Mouse (Mus musculus) forebrain, embryonic 15.5 days (tissue): Measurements from ENCODE around the gene Clk2. TPM values are rescaled to one million over a fixed set of nuclear protein-coding genes. Genes with fewer than 3 reads are reported as not detected.

Experiments
- ATAC-seq: fragments of 200-750 bp; cut with Nextera tagmentation; replicated peaks from 2 replicates; pipeline ENCODE4 v1.8.0; 2017; ENCODE audit warnings: mild to moderate bottlenecking, moderate TSS enrichment, moderate library complexity
- H3K27ac ChIP-seq: fragments of 300-500 bp; sonication (generic); replicated peaks from 2 replicates; pipeline ENCODE4 v1.5.1; 2015; ENCODE audit warnings: mild to moderate bottlenecking, inconsistent platforms
- H3K27me3 ChIP-seq: fragments of 300-500 bp; sonication (generic); 2 replicates; pipeline ENCODE4 v1.6.1; 2015; ENCODE audit warnings: inconsistent platforms
- H3K36me3 ChIP-seq: fragments of 300-500 bp; sonication (generic); 2 replicates; pipeline ENCODE4 v1.6.1; 2015; ENCODE audit warnings: mild to moderate bottlenecking, inconsistent platforms
- H3K4me1 ChIP-seq: fragments of 300-500 bp; sonication (generic); 2 replicates; pipeline ENCODE4 v1.6.1; 2015; ENCODE audit warnings: inconsistent platforms
- H3K4me2 ChIP-seq: fragments of 300-500 bp; sonication (generic); replicated peaks from 2 replicates; pipeline ENCODE4 v1.6.1; 2015; ENCODE audit warnings: mild to moderate bottlenecking, inconsistent platforms
- H3K4me3 ChIP-seq: fragments of 300-500 bp; sonication (generic); 2 replicates; pipeline ENCODE4 v1.5.1; 2015; ENCODE audit warnings: mild to moderate bottlenecking, inconsistent platforms
- H3K9ac ChIP-seq: fragments of 300-500 bp; sonication (generic); replicated peaks from 2 replicates; pipeline ENCODE4 v1.6.1; 2015; ENCODE audit warnings: mild to moderate bottlenecking, inconsistent platforms
- H3K9me3 ChIP-seq: fragments of 300-500 bp; sonication (generic); 2 replicates; pipeline ENCODE4 v1.6.1; 2016; ENCODE audit warnings: inconsistent platforms
- WGBS: fragments of 180-500 bp; shearing (Covaris S2); methylation state at CpG from one replicate; pipeline ENCODE4 v1.1.7; 2015; ENCODE audit warnings: mixed read lengths; 5-methylcytosine and 5-hydroxymethylcytosine counted together
- polyA plus RNA-seq: library from polyadenylated mRNA; unstranded; fragments of >200 nt; fragmentation: Nextera tagmentation; extraction: Ambion mirVana; gene quantifications from 2 replicates; pipeline ENCODE4 v1.2.1, GENCODE M21; 2015

Gene Clk2
- polyA plus RNA-seq, result 26.5 and 26.9 TPM in 2 replicates

DNA sequence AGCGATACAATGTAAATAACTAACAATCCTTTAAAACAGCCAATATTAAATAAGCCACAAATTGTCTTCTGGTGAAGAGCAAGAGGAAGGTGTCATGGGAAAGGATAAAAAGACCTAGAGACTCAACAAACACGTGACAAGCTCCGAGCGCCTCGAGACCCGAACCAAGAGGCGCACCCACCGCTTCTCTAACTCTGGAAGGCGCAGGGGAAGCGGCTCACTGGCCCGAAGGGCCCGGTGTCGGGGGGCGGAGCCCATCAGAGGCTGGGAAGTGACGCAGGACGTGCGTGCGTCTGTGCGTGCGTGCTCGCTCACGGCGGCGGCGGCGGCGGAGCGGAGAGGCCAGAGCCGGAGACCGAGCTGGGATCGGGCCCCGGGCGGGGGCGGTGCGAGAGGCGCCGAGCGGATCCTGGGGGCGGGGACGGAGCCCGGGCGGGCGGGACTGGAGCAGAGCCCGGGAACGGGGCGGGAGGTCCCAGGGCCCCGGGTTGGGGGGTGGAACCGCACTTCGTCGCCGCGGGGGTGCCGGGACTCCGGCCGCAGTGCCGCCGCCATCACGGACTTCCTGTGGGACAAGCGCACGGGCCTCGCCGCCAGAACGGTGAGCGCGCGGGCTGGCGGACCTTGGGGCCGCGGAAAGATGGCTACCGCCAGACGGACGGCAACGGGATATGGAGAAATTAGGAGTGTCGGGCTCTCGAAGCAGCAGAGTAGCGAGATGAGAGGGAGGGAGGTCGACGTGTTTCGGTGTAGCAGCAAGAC lies at the start of gene Clk2:
Gene Clk2, plus strand, starts transcription at position 290 of the 762 bp plus-strand sequence.
- peak; percentile 97 for ATAC-seq
- H3K27ac ChIP-seq, result peak within 1 kb of the TSS; percentile 94
- no peaks in the 10 kb centered on the region for H3K27me3 ChIP-seq
- WGBS, result under 1% methylated on average over 69 of the region's 79 CpGs
- H3K4me3 ChIP-seq, result peak within 1 kb of the TSS; percentile 84
- H3K36me3 ChIP-seq, result peaks cover 26% of the 10 kb centered on the region
- peaks cover 31% of the 10 kb centered on the region for H3K4me1 ChIP-seq
- H3K9ac ChIP-seq, result peak within 1 kb of the TSS; percentile 96
- peak within 1 kb of the TSS; percentile 66 for H3K4me2 ChIP-seq
- no peaks in the 10 kb centered on the region for H3K9me3 ChIP-seq

DNA sequence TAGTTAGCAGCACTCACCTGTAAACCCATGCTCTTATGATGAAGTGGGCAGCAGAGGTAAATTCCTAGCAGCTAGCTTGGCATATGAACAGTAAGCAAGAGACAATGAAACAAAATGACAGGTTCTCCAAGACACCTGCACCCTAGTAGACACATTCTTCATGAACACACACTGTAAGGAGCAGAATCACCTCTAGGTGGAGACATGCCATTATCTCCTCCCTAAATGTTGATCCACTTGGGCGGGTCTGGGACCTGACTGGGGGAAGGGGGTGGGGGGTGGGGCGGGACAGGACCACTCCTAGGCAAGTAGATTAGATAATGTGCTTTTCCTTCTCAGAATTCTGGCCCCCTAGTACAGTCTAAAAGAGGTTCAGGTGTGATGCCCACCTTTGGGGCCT lies 49.1 kb upstream of the Clk2 start:
- no peaks in the 10 kb centered on the region for H3K36me3 ChIP-seq
- H3K4me2 ChIP-seq, result no peak overlapping the region
- no peak overlapping the region for H3K27ac ChIP-seq
- H3K4me1 ChIP-seq, result no peaks in the 10 kb centered on the region
- no peak overlapping the region for H3K4me3 ChIP-seq
- 8% methylated on average over 2 of the region's 2 CpGs for WGBS
- no peaks in the 10 kb centered on the region for H3K27me3 ChIP-seq
- no peak overlapping the region for H3K9ac ChIP-seq
- no peak for ATAC-seq
- no peaks in the 10 kb centered on the region for H3K9me3 ChIP-seq

DNA sequence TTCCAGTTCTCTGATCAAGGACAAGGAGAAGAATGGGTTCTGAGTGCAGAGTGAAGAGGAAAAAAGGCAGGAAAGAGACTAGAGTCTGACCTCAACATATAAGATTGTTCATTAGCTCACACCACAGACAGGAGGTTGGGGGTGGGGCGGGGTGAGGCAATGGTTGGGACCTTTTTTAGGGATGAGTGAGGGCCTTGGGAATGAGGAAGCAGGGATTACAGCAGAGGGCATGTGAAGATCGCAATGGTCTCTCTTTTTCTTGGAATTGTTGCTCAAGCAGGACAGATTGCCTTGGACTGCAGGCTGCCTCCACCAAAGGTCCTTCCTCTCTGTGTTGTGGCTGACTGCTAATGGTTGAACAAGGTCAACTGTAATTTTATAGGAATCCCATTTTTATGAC lies 41.3 kb upstream of the Clk2 start:
- no peaks in the 10 kb centered on the region for H3K9me3 ChIP-seq
- H3K27ac ChIP-seq, result no peak overlapping the region
- H3K27me3 ChIP-seq, result no peaks in the 10 kb centered on the region
- H3K4me3 ChIP-seq, result no peak overlapping the region
- no peak for ATAC-seq
- H3K9ac ChIP-seq, result no peak overlapping the region
- no peak overlapping the region for H3K4me2 ChIP-seq
- no peaks in the 10 kb centered on the region for H3K4me1 ChIP-seq
- H3K36me3 ChIP-seq, result no peaks in the 10 kb centered on the region
- 89% methylated on average over 2 of the region's 2 CpGs for WGBS

DNA sequence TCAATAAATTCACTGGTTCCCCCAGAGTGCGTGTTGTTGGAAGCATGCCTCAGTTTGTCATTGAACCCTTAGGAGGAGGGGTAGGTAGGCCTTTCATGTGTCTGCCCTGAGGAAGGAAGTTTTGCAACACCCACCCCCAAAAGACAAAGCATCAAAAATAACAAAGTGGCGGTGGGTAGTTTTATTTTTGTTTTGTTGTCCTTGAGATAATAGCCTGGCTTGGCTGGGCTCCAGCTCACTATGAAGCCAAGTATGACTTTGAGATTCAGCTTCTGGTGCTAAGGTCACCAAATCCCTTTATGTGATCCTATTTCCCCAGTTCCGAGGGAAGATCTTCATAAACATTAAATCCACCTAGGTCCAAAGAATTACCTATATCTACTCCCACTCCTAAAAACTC lies 40.4 kb upstream of the Clk2 start:
- no peak overlapping the region for H3K4me2 ChIP-seq
- no peaks in the 10 kb centered on the region for H3K27me3 ChIP-seq
- H3K27ac ChIP-seq, result no peak overlapping the region
- ATAC-seq, result no peak
- H3K4me1 ChIP-seq, result no peaks in the 10 kb centered on the region
- 86% methylated on average over 3 of the region's 3 CpGs for WGBS
- H3K36me3 ChIP-seq, result no peaks in the 10 kb centered on the region
- no peak overlapping the region for H3K4me3 ChIP-seq
- H3K9ac ChIP-seq, result no peak overlapping the region
- no peaks in the 10 kb centered on the region for H3K9me3 ChIP-seq

DNA sequence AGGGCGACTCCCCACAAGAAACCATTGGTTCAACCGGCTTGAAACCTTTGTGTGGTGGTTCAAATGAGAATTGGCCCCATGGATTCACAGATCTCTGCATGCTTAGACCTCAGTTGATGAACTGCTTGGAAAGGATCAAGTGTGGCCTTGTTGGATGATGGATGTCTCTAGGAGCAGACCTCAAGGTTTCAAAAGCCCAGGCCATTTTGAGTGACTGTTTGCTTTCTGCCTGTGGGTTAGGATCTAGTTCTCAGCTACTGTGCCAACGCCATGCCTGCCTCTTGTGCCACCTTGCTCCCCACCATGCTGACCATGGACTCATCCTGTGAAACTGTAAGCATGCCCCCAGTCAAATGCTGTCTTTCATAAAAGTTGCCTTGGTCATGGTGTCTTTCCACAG lies 38.6 kb upstream of the Clk2 start:
- no peak overlapping the region for H3K27ac ChIP-seq
- ATAC-seq, result no peak
- H3K4me2 ChIP-seq, result no peak overlapping the region
- H3K9ac ChIP-seq, result no peak overlapping the region
- H3K27me3 ChIP-seq, result no peaks in the 10 kb centered on the region
- H3K36me3 ChIP-seq, result no peaks in the 10 kb centered on the region
- no peaks in the 10 kb centered on the region for H3K9me3 ChIP-seq
- no peak overlapping the region for H3K4me3 ChIP-seq
- no peaks in the 10 kb centered on the region for H3K4me1 ChIP-seq
- 93% methylated on average over 3 of the region's 3 CpGs for WGBS

DNA sequence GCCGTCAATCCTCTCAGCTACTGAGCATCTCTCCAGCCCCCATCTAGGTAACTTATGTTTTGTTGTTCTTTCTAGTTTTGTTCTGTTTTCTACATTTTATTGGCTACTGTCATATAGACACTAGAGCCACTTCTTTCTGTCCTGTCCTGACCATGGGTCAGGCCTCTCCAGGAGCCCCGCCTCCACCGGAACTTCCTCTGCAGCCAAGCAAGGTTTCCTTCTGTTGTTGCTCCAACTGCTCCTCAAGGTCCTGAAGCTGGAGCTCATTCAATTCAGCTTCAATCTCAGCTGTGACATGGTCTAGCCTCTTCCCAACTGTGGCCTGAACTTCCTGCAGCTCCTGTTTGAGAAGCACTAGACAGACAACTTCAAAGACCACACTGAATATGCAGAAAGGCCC lies 34.7 kb upstream of the Clk2 start:
- no peaks in the 10 kb centered on the region for H3K9me3 ChIP-seq
- peaks cover 6% of the 10 kb centered on the region; the same call in 1 of the 2 replicates for H3K4me1 ChIP-seq
- no peaks in the 10 kb centered on the region for H3K36me3 ChIP-seq
- ATAC-seq, result no peak
- no peak overlapping the region for H3K4me2 ChIP-seq
- H3K27me3 ChIP-seq, result no peaks in the 10 kb centered on the region
- H3K9ac ChIP-seq, result no peak overlapping the region
- 88% methylated on average over 3 of the region's 3 CpGs for WGBS
- no peak overlapping the region for H3K4me3 ChIP-seq
- H3K27ac ChIP-seq, result no peak overlapping the region

DNA sequence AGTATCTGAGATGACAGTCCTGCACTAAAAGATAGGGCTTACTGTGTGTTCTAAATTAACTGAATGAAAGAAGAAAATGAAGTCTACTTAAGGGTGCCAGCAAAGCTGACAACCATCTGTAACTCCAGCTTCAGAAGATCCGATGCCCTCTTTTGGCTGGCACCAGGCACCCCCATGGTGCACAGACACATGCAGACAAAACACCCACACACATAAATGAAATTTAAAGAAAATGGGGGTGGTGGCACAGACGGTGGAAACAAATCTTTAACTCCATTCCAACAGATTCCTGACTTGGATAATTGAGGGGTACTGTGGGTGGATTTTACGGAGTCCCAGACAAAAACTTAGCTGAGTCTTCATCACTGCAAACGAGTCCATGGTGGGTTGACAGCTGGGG lies 32.8 kb upstream of the Clk2 start:
- no peaks in the 10 kb centered on the region for H3K27me3 ChIP-seq
- no peaks in the 10 kb centered on the region for H3K36me3 ChIP-seq
- H3K27ac ChIP-seq, result no peak overlapping the region
- H3K4me1 ChIP-seq, result peaks cover 6% of the 10 kb centered on the region; the same call in 1 of the 2 replicates
- ATAC-seq, result no peak; the same call in 1 of the 2 replicates
- WGBS, result 24% methylated on average over 4 of the region's 4 CpGs
- H3K9me3 ChIP-seq, result no peaks in the 10 kb centered on the region
- no peak overlapping the region for H3K4me3 ChIP-seq
- no peak overlapping the region for H3K9ac ChIP-seq
- H3K4me2 ChIP-seq, result peak overlapping the region; percentile 55

DNA sequence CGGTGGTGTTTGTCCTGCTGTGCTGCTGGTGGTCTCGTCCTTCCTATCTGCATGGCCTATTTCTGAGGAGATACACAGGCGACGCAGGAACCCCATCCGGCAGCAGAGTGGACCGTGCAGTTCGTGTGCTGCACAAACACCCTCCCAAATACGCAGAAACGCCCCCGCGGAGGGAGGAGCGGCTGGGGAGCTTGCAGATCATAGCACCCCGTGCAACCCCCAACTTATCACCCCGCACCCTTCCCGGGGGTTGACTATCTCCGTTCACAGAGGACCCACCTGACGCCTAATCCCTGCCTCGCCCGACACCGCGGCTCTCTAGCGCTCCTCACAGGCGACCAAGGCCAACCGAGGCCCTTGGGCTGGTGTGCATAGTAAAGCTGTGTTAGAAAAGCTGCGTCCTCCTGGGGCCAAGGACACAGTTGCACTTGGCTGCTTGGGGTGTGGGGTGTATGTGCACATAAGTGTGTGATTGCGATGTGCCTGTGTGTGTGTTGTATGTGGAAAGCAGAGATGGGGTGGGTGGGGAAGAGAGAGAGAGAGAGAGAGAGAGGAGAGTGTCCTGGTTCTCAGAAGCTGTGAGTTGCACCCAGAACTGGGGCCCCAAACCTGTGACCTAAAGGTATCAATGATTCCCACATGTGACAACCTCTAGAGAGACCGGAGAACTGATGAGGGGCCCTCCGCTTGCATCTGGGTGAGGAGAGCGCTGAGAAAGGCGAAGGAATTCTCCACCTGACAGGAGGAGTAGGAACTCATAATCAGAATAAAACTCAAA lies 32.1 kb upstream of the Clk2 start:
- H3K9me3 ChIP-seq, result no peaks in the 10 kb centered on the region
- 18% methylated on average over 29 of the region's 30 CpGs for WGBS
- H3K4me1 ChIP-seq, result peaks cover 6% of the 10 kb centered on the region; the same call in 1 of the 2 replicates
- no peak overlapping the region for H3K27ac ChIP-seq
- H3K27me3 ChIP-seq, result no peaks in the 10 kb centered on the region
- peak overlapping the region; percentile 33 for H3K9ac ChIP-seq
- ATAC-seq, result peak; percentile 60; the same call in 1 of the 2 replicates
- H3K4me3 ChIP-seq, result peak overlapping the region; percentile 32
- no peaks in the 10 kb centered on the region for H3K36me3 ChIP-seq
- peak overlapping the region; percentile 55 for H3K4me2 ChIP-seq

DNA sequence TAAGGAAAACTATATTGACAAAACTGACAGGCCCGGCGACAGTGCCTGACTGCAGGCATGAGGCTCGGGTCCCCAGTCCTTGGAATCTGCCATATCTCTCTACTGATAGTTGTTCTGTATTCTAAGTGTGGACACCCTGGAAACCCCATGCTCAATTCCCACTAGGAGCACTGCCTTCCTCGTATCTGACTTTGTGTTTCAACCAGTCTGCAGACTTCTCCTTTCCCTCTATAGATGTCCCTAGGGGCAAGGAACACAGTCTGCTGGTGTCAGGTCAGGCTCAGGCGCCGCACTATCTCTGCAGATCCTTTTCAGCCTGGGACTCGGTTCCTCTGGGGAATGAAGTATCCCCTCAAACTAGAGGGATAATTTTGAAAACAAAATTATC lies 31.5 kb upstream of the Clk2 start:
- Histone ChIP-seq H3K9ac (no peak overlapping the region), H3K27me3 (no peaks in the 10 kb centered on the region), H3K4me3 (no peak overlapping the region), H3K36me3 (no peaks in the 10 kb centered on the region), H3K4me2 (no peak overlapping the region), H3K4me1 (peaks cover 6% of the 10 kb centered on the region; the same call in 1 of the 2 replicates), H3K27ac (no peak overlapping the region), H3K9me3 (no peaks in the 10 kb centered on the region)
- WGBS, result 81% methylated on average over 7 of the region's 7 CpGs
- no peak for ATAC-seq

DNA sequence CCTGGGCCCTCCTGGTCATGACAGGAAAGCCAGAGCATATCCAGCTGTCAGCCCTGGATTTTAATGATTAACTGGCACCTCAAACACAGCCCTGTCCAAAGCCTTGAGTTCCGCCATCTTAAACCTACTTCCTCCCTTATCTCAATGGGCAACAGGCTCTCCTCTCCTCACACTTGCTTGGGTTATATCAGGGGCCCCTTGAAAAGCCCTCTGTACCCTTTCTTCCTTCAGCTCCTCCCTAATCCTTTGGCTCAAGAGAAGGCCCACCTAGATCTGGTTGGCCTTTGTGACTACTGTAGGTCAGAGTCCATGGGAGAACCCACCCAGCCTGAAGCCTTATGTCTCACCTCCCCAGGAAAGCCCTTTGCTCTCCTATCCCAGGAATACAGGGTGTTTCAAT lies 30.8 kb upstream of the Clk2 start:
- H3K27ac ChIP-seq, result no peak overlapping the region
- H3K4me1 ChIP-seq, result peaks cover 6% of the 10 kb centered on the region; the same call in 1 of the 2 replicates
- H3K4me3 ChIP-seq, result no peak overlapping the region
- H3K9ac ChIP-seq, result no peak overlapping the region
- no peak for ATAC-seq
- H3K9me3 ChIP-seq, result no peaks in the 10 kb centered on the region
- H3K27me3 ChIP-seq, result no peaks in the 10 kb centered on the region
- no peak overlapping the region for H3K4me2 ChIP-seq
- 95% methylated on average over 1 of the region's 1 CpGs for WGBS
- no peaks in the 10 kb centered on the region for H3K36me3 ChIP-seq

DNA sequence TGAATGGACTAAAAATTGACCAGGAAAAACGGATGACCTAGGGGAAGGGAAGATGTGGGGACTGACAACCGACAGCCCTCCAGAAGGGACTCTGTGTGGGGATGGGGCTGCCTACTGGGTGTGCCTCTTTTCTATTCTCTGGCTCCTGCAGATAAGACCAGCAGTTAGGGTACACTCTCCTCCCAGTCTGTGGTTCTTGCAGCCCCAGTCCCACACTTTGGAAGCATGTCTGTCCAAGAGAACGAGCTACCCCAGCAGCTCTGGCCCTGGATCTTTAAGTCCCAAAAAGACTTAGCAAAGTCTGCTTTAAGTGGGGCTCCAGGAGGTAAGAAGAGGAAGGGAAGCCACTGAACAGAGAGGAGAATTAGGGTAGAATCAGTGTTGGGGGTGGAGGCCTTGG lies 28.6 kb upstream of the Clk2 start, which contains the start of gene Pklr:
Gene Pklr, plus strand, starts transcription at position 185 of the 400 bp plus-strand sequence.
- Histone ChIP-seq H3K27ac (no peak within 1 kb of the TSS), H3K9ac (no peak within 1 kb of the TSS), H3K27me3 (no peaks in the 10 kb centered on the region), H3K4me2 (no peak within 1 kb of the TSS), H3K36me3 (no peaks in the 10 kb centered on the region), H3K9me3 (no peaks in the 10 kb centered on the region), H3K4me1 (peaks cover 6% of the 10 kb centered on the region; the same call in 1 of the 2 replicates), H3K4me3 (no peak within 1 kb of the TSS)
- no peak for ATAC-seq
- 55% methylated on average over 3 of the region's 3 CpGs for WGBS

DNA sequence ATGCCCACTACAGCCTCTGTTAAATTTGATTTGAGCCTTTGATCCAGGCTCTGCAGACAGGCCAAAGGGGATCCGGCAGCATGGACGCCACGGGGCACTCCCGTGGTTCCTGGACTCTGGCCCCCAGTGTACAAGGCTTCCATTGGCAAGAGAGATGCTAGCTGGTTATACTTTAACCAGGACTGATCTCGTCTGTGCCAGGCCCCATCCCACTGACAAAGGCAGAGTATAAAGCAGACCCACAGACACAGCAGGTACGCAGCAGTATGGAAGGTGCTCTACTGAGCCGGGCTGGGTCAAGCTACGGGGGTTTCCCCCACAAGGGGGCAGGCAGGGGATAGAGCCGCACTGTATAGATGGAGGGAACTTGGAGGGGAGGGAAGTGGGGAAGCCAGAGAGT lies 28.2 kb upstream of the Clk2 start:
- Histone ChIP-seq H3K27me3 (no peaks in the 10 kb centered on the region), H3K4me1 (peaks cover 6% of the 10 kb centered on the region; the same call in 1 of the 2 replicates), H3K9me3 (no peaks in the 10 kb centered on the region), H3K4me2 (no peak overlapping the region), H3K4me3 (no peak overlapping the region), H3K36me3 (no peaks in the 10 kb centered on the region), H3K27ac (no peak overlapping the region), H3K9ac (no peak overlapping the region)
- no peak for ATAC-seq
- WGBS, result 42% methylated on average over 9 of the region's 9 CpGs
